ENCODE assay signal across 19 mouse cellular contexts in genomic region chr5:119139816-119140215, GRCm38 (mm10).
DNase-seq lines count a peak whose midpoint lies in the region; ATAC-seq lines count a peak whose summit lies in the region.
"Had no signal": no experiment of that assay in that cellular context is flagged by ENCODE, and none has a peak within 500 bp of the region (broad histone marks: within the 10 kb centered on the region; RNA-seq: fewer than 3 reads in every experiment).

No protein-coding gene starts in this region.

- no peaks in the 10 kb centered on the region for H3K36me3 ChIP-seq in kidney, embryonic 14.5 days (ENCODE audit: control insufficient read depth, insufficient read depth, low read length)
- H3K36me3 ChIP-seq: embryonic facial prominence, embryonic 13.5 days; heart, embryonic 10.5 days; hindbrain, embryonic 13.5 days had no signal

- no peak overlapping the region for H3K4me2 ChIP-seq in kidney, embryonic 14.5 days (replicated peaks; ENCODE audit: low read depth, low read length)
- H3K4me2 ChIP-seq: embryonic facial prominence, embryonic 13.5 days; forebrain, embryonic 13.5 days; hindbrain, embryonic 13.5 days had no signal

- peaks cover 22% of the 10 kb centered on the region; the same call in 1 of the 2 replicates for H3K4me1 ChIP-seq in kidney, embryonic 14.5 days (ENCODE audit: control insufficient read depth, insufficient read depth, low read length)
- H3K4me1 ChIP-seq: forebrain, embryonic 13.5 days had no signal

- H3K9me3 ChIP-seq in kidney, embryonic 14.5 days (ENCODE audit: control insufficient read depth, low read length): no peaks in the 10 kb centered on the region
- H3K9me3 ChIP-seq: embryonic facial prominence, embryonic 13.5 days; forebrain, embryonic 13.5 days; heart, embryonic 10.5 days; hindbrain, embryonic 13.5 days had no signal

- DNase-seq in adrenal gland, adult (ENCODE audit: inconsistent age in 2 of 2, low spot score in 1 of 2): peak; percentile 44 to 72
- no peak for DNase-seq in adrenal gland, postnatal 4 days (ENCODE audit: low spot score in 2 of 2)
- peak; percentile 19 for DNase-seq in lung, postnatal 10 days
- DNase-seq in lung, postnatal 36 days: no peak
- peak; percentile 52 for DNase-seq in adrenal gland, adult 2 months
- DNase-seq in adrenal gland, postnatal 25 days: peak; percentile 58
- no peak for DNase-seq in kidney, postnatal 25 days
- DNase-seq: cerebellum, adult 11-12 months; cerebellum, adult 9-10 months; cerebellum, postnatal 25 days; gastrocnemius, adult 2 months; gastrocnemius, postnatal 25 days; heart, postnatal 14 days had no signal

- peaks cover 4% of the 10 kb centered on the region; the same call in 1 of the 2 replicates for H3K27me3 ChIP-seq in kidney, embryonic 14.5 days (ENCODE audit: control insufficient read depth, insufficient read depth, low read length)
- H3K27me3 ChIP-seq: hindbrain, embryonic 13.5 days had no signal

- no peak overlapping the region for H3K27ac ChIP-seq in kidney, embryonic 14.5 days (ENCODE audit: low read depth, low read length)
- H3K27ac ChIP-seq: embryonic facial prominence, embryonic 13.5 days; forebrain, embryonic 13.5 days; gastrocnemius, adult 2 months; hindbrain, embryonic 13.5 days; hindbrain, postnatal 0 days had no signal

- 82% methylated on average over 6 of the region's 6 CpGs for WGBS in kidney, embryonic 14.5 days

- no peak for ATAC-seq in kidney, embryonic 14.5 days (ENCODE audit: low FRiP score, low TSS enrichment)
- ATAC-seq: forebrain, embryonic 13.5 days; hindbrain, postnatal 0 days had no signal

- H3K9ac ChIP-seq in kidney, embryonic 14.5 days (ENCODE audit: low read depth, low read length): no peak overlapping the region
- H3K9ac ChIP-seq: embryonic facial prominence, embryonic 13.5 days; forebrain, embryonic 13.5 days; hindbrain, embryonic 13.5 days had no signal

- no peak overlapping the region for H3K4me3 ChIP-seq in kidney, embryonic 14.5 days (ENCODE audit: low read length)
- H3K4me3 ChIP-seq: embryonic facial prominence, embryonic 13.5 days; forebrain, embryonic 13.5 days; gastrocnemius, adult 2 months; heart, embryonic 10.5 days; hindbrain, embryonic 13.5 days had no signal

Comparison
In these comparisons a context has a peak if more than half of its experiments do, and no peak if none do; other contexts are left out.
1. DNase-seq: peak in adrenal gland, adult (2 of 2), lung, postnatal 10 days (single experiment), adrenal gland, adult 2 months (single experiment) and adrenal gland, postnatal 25 days (single experiment); none in adrenal gland, postnatal 4 days (0 of 2), lung, postnatal 36 days (single experiment) and kidney, postnatal 25 days (0 of 2).